Mouse (Mus musculus): ENCODE results near the gene Cabin1.

GRCm38 (mm10) chr10:75607253-75607652 lies 156.9 kb downstream of the Cabin1 start:
- TF ChIP-seq GATA1 (IDR thresholded peaks at IDR 0.05; ENCODE audit: borderline replicate concordance, low read length), result no peak
- no peak for TF ChIP-seq FLI1 (IDR thresholded peaks at IDR 0.05; ENCODE audit: low read length)

All from megakaryocyte, embryonic 14.5 days (primary cell).